Mouse (Mus musculus): ENCODE measurements around the gene Gabbr1. TPM values are rescaled to one million over a fixed set of nuclear protein-coding genes. Genes with fewer than 3 reads are reported as not detected.

Gabbr1 gene
- polyA plus RNA-seq, 1 experiment, result 282 TPM

DNA sequence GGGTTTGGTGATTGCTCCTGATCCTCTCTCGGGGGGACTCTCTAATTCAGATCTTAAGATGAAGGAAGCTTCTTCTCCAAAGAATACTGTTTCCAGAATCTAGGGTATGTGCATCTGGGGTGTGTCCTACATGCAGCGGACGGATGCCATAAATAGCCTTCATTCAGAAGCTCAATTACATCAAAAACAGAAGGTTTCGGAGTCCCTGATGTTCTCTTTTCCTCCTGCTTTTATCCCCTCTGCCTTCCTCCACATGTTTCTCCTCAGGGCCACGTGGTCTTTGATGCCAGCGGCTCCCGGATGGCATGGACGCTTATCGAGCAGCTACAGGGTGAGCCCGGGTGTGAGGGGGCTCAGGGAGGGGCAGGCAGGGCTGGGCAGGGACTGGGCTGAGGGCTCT is 17.3 kb downstream of the Gabbr1 start:
- TF ChIP-seq CTCF (IDR thresholded peaks at IDR 0.05; ENCODE audit: borderline replicate concordance, extremely low read depth, insufficient read depth, insufficient read length), result no peak
- TF ChIP-seq POLR2A (IDR thresholded peaks at IDR 0.05; ENCODE audit: borderline replicate concordance, extremely low read depth, insufficient read depth, insufficient read length, poor library complexity, severe bottlenecking), result no peak
- no peak for DNase-seq (ENCODE audit: low read depth)

DNA sequence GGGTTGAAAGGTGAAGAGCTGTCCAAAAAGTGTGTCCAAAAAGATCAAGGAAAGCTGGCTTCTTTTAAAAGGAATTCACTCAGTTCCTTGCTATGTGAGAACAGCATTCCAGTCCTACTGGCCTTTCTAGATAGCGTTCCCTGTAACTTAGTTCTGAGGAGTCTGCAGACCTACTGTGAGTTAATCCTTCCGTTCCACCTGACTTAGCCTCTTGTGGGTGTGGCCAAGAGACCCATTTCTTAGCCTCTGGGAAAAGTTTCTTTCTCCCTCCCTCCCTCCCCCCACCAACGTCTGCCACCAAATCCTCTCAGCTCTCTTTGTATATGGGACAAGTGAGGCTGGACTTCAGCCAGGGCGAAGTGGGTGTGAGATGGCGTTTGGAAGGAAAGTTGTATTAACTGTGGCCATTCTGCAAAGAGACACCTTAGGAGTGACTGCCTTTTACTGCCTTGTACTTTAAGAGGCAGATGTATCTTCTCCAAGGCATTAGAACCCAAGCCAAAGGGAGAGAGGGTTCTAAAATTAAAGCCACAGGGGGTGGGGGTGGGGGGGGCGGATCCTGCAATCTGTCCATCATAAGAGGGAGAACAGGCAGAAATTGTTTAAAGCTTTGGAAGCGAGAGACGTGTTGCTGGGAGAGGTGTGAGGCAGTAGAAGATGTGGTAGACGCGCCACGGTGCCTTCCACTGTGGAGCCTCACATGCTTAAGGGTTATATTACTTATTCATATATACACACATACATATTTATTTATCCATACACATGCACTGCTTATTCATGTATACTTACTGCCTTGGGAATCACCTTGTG is 18.1 kb downstream of the Gabbr1 start:
- TF ChIP-seq POLR2A (IDR thresholded peaks at IDR 0.05; ENCODE audit: borderline replicate concordance, extremely low read depth, insufficient read depth, insufficient read length, poor library complexity, severe bottlenecking) (no peak), CTCF (IDR thresholded peaks at IDR 0.05; ENCODE audit: borderline replicate concordance, extremely low read depth, insufficient read depth, insufficient read length) (no peak)
- DNase-seq (ENCODE audit: low read depth), result peak; percentile 75

DNA sequence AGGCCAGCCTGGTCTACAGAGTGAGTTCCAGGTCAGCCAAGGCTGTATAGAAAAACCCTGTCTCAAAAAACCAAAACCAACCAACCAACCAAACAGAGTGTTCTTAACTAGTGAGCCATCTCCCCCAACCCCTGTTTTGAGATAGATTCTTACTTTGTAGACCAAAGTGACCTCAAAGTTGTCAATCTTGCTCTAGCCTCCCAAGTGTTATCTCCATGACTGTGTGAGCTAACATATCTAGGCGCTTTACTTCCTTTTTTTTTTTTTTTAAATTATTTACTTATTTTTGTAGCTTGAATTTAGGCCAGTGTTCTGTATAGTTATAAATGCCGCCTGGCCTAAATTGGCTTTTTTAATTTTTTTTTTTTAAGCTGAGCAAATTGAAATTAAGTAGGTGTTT is 20.2 kb downstream of the Gabbr1 start:
- TF ChIP-seq CTCF (IDR thresholded peaks at IDR 0.05; ENCODE audit: borderline replicate concordance, extremely low read depth, insufficient read depth, insufficient read length), result no peak
- TF ChIP-seq POLR2A (IDR thresholded peaks at IDR 0.05; ENCODE audit: borderline replicate concordance, extremely low read depth, insufficient read depth, insufficient read length, poor library complexity, severe bottlenecking), result no peak
- DNase-seq (ENCODE audit: low read depth), result no peak

DNA sequence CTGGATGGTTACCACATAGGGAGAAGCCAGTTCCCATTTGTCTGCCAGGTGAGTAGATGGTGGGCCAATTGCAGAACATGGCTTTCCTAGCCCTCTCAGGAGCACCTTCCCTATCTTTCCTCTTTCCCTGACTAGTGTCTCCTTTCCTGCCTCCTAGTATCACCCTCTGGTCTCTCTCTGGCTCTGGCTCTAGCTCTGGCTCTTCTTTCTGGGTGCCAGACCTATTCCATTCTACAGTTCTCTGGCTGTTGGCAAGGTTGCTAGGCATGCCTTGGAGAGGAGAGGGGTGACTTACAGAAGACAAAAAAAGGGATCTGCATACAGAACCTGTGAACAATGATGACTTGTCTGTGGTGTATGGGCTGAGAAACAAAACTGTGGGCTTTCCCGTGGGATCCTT is 22.1 kb downstream of the Gabbr1 start:
- TF ChIP-seq CTCF (IDR thresholded peaks at IDR 0.05; ENCODE audit: borderline replicate concordance, extremely low read depth, insufficient read depth, insufficient read length) (no peak), POLR2A (IDR thresholded peaks at IDR 0.05; ENCODE audit: borderline replicate concordance, extremely low read depth, insufficient read depth, insufficient read length, poor library complexity, severe bottlenecking) (no peak)
- DNase-seq (ENCODE audit: low read depth), result no peak

DNA sequence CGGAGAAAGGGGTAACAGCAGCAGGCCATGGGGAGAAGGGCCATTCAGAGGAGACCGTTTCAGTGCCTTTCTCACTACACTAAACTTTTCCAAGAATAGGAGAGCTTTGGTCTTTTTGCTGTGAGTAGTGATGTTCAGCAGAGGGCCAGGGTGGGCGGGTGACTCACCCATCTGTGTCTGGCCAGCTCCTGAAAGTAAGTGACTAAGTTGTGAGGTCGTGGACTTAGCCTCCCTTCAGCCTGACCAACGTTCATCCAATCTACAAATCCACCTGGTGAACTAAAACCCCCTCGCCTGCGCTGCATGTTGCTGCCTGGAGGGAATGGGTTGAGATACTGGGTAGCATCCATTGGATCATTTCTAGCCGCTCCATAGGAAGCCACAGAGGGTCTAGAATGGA is 24.4 kb downstream of the Gabbr1 start:
- no peak for DNase-seq (ENCODE audit: low read depth)
- TF ChIP-seq CTCF (IDR thresholded peaks at IDR 0.05; ENCODE audit: borderline replicate concordance, extremely low read depth, insufficient read depth, insufficient read length) (no peak), POLR2A (IDR thresholded peaks at IDR 0.05; ENCODE audit: borderline replicate concordance, extremely low read depth, insufficient read depth, insufficient read length, poor library complexity, severe bottlenecking) (no peak)

DNA sequence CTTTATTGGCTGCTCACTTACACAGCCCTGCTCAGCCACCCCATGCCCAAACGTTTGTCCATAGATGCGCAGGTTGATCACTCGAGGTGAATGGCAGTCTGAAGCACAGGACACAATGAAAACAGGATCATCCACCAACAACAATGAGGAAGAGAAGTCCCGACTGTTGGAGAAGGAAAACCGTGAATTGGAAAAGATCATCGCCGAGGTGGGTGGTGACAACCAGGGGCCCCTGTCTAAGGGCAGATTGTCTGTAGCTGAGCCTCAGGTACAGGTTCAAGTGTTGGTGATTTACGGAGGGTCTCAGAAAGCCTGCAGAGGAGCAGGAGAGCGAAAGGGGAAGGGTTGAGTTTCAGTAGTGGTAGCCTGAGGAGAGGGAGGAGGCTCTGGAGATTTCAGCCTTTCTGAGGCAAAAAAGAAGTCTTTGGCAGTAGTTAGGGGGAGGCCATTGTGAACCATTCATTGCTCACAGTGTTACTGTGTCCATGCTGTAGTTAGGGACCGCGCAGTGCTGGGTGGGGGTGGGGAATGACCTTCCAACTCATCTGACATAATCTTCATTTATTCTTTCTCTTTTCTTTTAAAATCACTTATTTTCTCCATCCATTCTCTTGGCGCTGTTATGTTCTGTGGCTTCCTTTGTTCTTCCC is 26.4 kb downstream of the Gabbr1 start:
- DNase-seq (ENCODE audit: low read depth), result peak; percentile 55

DNA sequence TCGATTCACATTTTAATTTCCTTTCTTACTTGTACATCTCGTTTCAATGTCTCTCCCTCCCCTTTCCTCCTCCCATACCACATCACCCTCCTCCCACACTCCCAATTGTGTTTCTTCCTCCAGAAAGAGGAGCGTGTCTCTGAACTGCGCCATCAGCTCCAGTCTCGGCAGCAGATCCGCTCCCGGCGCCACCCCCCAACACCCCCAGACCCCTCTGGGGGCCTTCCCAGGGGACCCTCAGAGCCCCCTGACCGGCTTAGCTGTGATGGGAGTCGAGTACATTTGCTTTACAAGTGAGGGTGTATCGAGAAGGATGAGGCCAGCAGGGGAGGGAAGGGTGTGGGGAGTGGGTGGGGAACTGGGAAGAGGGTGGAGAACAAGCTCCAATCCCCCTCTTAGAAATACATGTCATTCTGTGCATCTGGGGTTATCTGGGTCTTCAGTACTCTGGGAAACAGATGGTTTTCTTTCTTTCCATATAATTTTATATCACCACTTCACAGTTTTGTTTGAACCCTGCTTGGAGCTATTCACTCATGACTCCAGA is 27.0 kb downstream of the Gabbr1 start:
- DNase-seq (ENCODE audit: low read depth), result peak; percentile 51

More for the DNA sequence above, 26.4 kb downstream of the Gabbr1 start:
- no peak for TF ChIP-seq CTCF (IDR thresholded peaks at IDR 0.05; ENCODE audit: borderline replicate concordance, extremely low read depth, insufficient read depth, insufficient read length)
- TF ChIP-seq POLR2A (IDR thresholded peaks at IDR 0.05; ENCODE audit: borderline replicate concordance, extremely low read depth, insufficient read depth, insufficient read length, poor library complexity, severe bottlenecking), result no peak

DNA sequence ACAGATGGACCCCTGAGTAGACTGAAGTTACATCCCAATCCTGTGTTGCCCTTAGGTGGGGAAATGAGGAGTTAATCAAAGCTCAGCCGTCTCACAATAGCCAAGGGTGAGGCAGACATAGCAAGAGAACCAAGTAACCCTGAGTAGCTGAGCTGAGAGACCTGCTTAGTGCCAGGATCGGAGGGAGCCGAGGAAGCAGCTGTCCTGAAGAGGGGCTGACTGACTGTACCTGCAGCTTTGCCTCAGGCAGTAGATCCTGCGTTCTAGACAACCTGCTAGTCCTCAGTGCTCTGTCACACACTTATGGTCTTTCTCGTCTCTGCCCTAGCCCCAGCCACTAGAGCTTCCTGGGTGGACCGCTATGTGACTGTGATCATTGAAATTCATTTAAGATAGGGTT is 29.4 kb downstream of the Gabbr1 start:
- no peak for DNase-seq (ENCODE audit: low read depth)
- no peak for TF ChIP-seq POLR2A (IDR thresholded peaks at IDR 0.05; ENCODE audit: borderline replicate concordance, extremely low read depth, insufficient read depth, insufficient read length, poor library complexity, severe bottlenecking)

More for the DNA sequence above, 27.0 kb downstream of the Gabbr1 start:
- TF ChIP-seq POLR2A (IDR thresholded peaks at IDR 0.05; ENCODE audit: borderline replicate concordance, extremely low read depth, insufficient read depth, insufficient read length, poor library complexity, severe bottlenecking), result no peak
- no peak for TF ChIP-seq CTCF (IDR thresholded peaks at IDR 0.05; ENCODE audit: borderline replicate concordance, extremely low read depth, insufficient read depth, insufficient read length)

DNA sequence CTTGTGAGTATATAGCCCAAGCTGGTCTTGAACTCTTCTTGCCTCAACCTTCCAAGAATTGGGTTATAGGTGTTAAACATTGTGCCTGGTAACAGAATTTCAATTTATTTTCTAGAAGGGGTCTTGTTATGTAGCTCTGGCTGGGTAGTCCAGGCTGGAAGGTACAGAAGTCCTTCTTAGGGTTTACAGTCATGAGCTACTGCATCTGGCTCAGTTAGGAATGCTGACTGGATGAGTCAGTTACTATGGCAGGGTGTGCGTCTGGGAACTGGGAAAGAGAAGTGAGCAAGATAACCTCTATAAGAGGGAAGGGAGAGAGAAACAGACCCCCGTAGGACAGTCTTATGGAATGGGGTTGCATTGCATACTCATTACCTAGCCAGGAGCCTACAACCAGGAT is 30.0 kb downstream of the Gabbr1 start:
- no peak for DNase-seq (ENCODE audit: low read depth)
- TF ChIP-seq CTCF (IDR thresholded peaks at IDR 0.05; ENCODE audit: borderline replicate concordance, extremely low read depth, insufficient read depth, insufficient read length), result no peak
- no peak for TF ChIP-seq POLR2A (IDR thresholded peaks at IDR 0.05; ENCODE audit: borderline replicate concordance, extremely low read depth, insufficient read depth, insufficient read length, poor library complexity, severe bottlenecking)

DNA sequence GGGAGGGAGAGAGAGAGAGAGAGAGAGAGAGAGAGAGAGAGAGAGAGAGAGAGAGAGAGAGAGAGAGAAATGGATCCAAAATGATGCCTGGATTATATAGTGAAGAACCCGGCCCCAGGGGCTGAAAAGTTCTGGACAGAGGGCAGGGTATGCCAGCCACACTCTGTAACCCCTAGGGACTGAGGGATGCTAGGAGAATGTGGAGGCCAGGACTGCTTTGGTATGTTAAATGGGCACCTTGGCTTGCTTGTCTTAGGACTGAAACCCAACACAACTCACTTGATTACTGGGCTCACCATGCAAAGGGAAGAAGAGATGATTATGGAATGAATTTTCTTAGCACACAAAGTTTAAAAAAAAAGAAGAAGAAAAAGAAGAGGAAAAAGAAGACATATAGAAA is 32.4 kb downstream of the Gabbr1 start:
- no peak for DNase-seq (ENCODE audit: low read depth)
- TF ChIP-seq POLR2A (IDR thresholded peaks at IDR 0.05; ENCODE audit: borderline replicate concordance, extremely low read depth, insufficient read depth, insufficient read length, poor library complexity, severe bottlenecking) (no peak), CTCF (IDR thresholded peaks at IDR 0.05; ENCODE audit: borderline replicate concordance, extremely low read depth, insufficient read depth, insufficient read length) (no peak)

DNA sequence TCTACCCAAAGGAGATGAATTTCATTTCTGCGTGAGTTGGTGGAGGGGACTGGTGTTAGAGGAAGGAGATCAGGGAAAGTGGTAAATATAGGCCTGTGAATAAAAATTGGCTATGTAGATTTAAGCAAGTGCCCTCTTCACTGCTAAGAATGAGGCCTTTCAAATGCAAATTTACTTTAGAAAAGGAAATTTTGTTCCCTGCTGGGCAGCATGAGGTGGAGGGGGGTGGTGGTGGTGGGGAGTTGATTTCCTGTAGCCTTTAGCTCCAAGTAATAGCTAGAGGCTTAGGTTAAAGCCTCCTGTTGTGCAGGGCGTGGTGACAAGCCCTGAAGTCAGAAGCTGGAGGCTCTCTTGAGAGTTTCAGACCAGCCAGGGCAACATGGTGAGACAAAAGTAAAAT is 33.2 kb downstream of the Gabbr1 start:
- no peak for TF ChIP-seq POLR2A (IDR thresholded peaks at IDR 0.05; ENCODE audit: borderline replicate concordance, extremely low read depth, insufficient read depth, insufficient read length, poor library complexity, severe bottlenecking)
- DNase-seq (ENCODE audit: low read depth), result peak; percentile 81

DNA sequence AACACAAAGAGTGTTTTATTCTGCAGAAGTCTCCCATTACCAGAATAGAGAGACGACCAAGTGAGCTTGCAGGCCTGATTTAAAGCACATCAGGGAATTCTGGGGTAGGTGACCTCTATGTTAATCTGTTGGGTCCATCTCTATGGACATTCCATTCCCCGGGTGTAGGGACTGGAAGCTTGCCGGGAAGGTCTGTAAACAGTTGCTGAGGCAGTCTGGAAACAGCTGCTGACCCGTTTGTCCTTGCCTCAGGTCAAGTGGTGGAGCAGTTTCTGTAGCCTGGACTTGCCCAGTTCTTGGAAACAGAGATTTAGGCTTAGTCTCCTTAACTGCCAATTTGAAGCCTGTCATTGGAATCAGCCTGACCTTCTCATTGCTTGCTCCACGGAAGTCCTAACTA is 34.4 kb downstream of the Gabbr1 start:
- TF ChIP-seq POLR2A (IDR thresholded peaks at IDR 0.05; ENCODE audit: borderline replicate concordance, extremely low read depth, insufficient read depth, insufficient read length, poor library complexity, severe bottlenecking) (no peak), CTCF (IDR thresholded peaks at IDR 0.05; ENCODE audit: borderline replicate concordance, extremely low read depth, insufficient read depth, insufficient read length) (no peak)
- no peak for DNase-seq (ENCODE audit: low read depth)

Measured in brain, embryonic 14.5 days (tissue).